Mouse (Mus musculus): ENCODE data around the gene Spindoc.
A peak's percentile ranks its signal among the peaks of the same experiment; 100 is the strongest.

Gene Spindoc

DNA sequence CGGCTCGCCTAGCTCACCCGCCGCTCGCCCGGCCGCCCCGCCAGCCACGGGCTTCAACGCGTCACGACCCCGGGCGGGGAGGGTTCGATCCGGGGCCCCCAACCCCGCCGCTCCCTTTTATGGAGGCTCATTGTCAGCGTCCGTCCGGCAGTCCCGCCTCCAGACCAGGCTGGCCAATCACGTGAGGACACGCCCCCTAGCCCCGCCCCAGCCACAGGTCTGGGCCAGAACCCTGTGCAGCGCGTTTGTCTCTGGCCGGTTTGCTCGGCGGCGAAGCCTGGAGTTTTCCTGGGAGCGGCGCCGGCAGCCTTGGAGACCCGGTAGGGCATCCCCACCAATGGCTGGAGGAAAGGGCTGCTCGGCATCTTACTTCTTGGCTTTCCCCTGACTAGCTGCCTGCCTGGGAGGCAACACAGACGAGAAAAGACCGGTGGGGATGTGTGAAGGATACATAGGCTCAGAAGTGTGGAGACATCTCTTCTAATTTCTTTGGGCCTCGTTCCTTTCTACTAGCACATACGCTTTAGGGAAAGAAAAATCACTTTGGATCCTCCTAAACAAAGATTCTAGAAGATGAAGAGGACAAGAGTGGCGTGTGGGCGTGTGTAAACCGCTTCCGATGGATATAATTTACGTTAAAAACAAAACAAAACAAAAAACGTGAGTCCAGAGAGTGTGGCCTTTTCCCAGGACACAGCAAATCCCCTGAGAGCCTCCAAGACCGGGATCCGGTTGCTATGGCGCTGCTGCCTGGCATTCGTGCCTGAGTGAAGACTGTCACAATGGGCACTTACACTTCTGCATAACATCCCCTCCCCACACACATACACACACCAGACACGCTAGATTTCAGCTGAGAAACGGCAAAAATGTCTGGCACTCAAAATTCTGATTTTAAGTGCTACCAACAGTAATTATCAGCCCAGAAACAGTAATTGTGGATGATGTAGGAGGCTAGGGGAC is at the start of gene Spindoc:
Gene Spindoc (minus strand): TSS at position 92 of the 963 bp plus-strand sequence.
- DNase-seq (ENCODE audit: low spot score in 2 of 2): peak; percentile 95 to 99

DNA sequence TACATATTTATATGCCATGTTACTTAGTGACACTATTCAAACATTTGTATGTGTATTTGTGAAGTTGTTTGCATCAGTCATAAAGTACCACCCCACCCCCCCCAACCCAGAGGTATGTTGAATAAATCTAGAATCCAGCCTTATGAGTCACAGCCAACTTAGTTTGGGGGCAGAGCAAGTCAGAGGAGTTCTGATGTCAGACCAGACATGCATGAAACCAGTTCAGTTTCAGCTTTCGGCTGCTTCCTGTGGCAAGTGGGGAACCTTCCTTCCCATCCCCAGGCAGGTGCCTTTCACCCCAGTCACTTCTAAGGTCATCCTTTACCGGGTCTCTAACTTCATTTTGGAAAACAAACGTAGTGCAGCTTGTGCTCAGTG is 42.6 kb upstream of the Spindoc start:
- DNase-seq (ENCODE audit: low spot score in 2 of 2): no peak

DNA sequence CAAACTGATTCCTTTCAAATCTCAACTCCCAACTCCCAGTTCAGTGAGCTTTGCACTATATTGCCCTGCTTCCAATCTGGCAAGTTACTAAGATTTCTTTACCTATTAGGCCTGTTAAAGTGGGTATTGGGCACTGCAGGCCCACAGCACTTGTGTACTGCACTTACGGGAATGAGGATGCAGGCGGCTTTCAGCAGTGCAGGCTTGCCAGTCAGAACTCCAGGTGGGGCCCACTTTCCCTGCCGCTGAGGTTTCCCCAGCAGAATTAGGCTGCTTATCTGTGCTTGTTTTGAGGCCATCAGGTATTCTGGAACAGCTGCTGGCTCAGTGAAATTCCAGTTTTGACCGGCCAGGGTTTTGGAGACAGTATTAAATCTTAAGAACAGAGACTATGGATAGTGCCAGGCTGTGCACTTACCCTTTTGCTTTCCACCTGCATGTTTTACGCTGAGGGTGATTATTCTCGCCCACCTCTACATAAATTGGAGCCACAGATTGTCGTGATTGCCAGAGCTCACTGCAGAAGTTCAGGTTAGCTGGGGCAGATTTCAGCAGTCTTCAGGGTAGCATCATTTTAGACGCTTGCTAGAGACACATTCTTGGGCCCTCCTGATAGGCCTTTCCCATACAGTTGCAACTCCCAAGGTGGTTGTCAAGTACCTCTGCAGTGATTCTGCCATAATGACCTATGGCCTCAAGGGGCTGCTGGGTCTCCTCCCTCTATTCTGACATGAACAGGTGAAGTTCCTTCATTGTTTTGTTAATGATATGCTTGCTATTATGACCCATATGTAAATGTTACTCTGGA is 42.0 kb upstream of the Spindoc start:
- no peak for DNase-seq (ENCODE audit: low spot score in 2 of 2)

DNA sequence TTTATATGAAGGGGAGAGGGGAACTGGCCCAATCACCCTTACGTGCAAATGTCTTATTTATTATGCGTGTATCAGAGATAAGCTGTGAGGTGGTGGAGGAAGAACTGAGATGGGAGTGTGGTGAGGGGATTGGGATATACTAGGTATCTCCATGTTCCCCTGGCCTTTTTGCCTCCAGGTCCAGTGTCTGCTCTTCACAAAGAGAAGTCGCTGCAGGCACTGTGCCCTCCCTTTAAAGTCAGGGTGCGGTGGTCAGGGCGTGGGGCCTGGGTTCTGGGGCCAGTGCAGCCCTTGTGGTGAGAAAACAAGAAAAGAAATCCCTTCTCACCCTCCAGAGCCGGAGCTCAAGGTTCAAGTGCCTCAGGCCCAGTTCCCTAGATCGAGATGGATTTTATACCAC is 41.3 kb upstream of the Spindoc start:
- DNase-seq (ENCODE audit: low spot score in 2 of 2): no peak

DNA sequence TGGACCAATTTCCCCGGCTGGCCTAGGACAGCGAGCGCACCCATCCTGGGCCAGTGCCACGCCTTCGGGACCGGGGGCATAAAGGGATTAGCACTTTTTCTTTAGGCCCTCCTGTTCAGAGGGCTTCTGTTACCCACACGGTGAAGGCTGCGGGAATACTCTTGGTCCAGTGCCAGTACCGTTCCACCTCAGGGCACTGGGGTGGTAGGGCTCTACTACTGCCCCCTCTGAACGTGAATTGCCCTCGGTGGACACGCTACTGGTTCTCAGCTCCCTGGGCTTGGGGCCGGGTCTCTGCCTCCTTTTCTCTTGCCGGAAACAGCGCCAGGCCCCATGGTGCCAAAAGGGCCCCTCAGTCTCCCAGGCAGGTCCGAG is 40.8 kb upstream of the Spindoc start:
- DNase-seq (ENCODE audit: low spot score in 2 of 2): peak in 1 of 2 experiments; percentile 23

DNA sequence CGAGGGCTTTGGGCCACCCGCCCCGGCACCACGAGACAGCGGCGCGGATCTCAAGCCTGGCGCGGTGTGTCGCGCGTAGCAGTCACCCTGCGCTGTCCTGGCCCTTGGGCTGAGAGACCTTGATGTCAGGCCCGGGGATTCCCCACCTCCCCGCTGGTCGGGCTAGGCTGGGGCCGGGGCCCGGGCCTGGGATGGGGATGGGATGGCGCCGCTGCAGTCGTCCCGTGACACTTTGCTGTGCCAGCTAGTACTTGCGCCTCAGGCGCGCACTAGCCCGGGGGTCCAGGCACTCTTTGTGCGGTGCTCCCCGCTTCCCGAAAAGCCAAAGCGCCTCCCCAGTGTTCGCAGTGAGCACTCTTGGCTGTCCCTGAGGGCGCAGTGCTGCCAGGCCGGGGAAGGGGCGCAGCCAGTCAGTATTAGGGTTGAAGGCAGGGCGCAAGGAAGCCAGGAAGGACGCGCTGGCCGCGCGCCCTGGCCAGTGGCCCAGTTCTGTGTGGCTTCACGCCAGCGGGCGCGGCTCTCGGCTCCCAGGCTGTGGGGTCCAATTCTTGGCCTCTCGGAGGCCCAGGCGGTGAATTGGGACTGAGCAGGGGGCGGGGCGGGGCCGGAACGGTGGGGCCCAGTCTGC is 40.3 kb upstream of the Spindoc start:
- DNase-seq (ENCODE audit: low spot score in 2 of 2): peak; percentile 71 to 81

DNA sequence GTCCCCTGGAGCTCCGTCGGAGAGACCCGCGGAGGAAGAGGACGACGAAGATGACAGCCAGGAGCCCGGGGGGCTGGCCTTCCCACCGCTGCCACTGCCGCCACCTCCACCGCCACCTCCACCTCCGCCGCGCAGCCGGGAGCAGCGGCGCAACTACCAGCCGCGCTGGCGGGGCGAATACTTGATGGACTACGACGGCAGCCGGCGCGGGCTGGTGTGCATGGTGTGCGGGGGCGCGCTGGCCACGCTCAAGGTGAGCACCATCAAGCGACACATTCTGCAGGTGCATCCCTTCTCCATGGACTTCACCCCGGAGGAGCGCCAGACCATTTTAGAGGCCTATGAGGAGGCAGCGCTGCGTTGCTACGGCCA is 39.8 kb upstream of the Spindoc start:
- DNase-seq (ENCODE audit: low spot score in 2 of 2): no peak

DNA sequence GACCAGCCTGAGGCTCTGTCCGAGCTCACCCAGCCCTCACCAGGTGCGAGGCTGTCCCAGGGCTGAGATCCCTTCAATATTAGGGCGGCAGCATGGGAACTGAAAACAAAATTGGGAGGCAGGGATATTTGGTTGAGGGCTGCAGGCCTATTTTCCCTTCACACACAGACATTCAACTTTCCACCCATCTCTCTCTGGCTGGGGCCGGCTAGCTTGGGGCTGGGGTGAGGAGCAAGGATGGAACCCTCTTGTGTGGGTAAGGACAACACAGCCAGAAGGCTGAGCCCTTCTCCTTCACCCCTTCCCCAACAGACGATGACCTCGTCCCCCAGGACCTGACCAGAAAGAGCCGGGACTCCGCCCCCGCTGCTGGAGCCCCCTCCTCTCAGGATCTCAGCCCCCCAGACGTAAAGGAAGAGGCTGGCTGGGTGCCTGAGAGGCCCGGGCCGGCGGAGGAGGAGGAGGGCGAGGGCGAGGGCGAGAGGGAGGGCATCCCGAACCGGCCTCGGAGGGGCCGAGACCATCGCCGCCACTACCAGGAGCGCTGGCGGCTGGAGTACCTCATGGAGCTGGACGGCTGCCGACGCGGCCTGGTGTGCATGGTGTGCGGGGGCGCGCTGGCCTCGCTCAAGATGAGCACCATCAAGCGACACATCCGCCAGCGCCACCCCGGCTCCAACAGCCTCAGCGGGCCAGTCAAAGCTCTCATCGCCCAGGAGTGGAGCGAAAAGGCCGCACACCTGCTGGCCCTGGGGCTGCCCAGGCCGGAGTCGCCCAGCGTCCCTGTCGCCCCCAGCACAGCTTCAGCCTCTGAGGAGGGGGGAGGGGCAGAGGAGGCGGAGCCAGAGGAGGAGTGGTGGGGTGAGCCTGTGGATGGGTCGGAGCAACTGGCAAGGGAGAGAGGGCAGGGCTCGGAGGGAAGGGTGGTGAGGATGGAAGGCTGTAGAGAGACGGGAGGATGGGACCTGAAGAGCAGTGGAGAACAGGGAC is 39.1 kb upstream of the Spindoc start:
- DNase-seq (ENCODE audit: low spot score in 2 of 2): peak; percentile 47 to 59

DNA sequence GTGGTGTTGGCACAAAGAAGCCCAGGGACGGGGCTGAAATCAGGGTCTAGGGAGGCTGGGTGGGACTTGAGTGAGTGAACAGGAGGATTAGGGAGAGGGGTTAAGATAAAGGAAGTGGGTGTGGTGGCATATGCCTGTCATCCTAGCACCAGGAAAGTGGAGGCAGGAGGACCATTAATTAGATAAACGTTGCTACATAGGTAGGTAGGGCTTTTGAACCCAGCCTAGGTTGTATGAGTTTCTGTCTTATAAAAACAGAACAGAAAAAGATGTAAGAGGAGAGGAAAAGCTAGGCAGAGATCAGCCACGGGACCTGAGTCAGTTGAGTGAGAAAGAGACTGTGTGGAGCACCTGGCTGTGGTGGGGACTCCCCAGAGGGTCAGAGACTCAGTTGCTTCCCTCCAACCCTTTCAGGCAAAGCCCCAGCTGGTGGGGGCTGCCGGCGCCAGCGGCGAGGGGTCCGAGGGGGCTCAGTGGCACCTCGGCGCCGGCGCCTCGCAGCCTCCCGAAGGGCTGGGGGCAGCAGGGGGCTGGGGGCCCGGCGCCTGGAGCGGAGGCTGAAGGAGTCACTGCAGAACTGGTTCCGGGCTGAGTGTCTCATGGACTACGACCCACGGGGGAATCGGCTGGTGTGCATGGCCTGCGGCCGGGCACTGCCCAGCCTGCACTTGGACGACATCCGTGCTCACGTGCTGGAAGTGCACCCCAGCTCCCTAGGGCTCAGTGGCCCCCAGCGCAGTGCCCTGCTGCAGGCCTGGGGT is 38.2 kb upstream of the Spindoc start:
- DNase-seq (ENCODE audit: low spot score in 2 of 2): no peak

DNA sequence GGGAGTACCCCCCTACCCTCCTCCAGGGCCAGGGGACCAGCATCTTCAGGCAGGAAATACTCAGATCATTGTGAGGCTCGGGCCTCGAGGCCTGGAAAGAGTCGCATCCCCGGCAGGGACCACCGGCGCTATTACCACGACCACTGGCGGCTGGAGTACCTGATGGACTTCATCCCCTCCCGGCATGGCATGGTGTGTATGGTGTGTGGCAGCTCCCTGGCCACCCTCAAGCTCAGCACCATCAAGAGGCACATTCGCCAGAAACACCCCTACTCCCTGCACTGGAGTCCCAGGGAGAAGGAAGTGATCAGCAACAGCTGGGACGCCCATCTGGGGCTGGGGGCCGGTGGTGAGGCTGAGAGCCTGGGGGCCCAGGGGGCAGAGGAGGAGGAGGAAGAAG is 37.3 kb upstream of the Spindoc start:
- DNase-seq (ENCODE audit: low spot score in 2 of 2): peak in 1 of 2 experiments; percentile 7

DNA sequence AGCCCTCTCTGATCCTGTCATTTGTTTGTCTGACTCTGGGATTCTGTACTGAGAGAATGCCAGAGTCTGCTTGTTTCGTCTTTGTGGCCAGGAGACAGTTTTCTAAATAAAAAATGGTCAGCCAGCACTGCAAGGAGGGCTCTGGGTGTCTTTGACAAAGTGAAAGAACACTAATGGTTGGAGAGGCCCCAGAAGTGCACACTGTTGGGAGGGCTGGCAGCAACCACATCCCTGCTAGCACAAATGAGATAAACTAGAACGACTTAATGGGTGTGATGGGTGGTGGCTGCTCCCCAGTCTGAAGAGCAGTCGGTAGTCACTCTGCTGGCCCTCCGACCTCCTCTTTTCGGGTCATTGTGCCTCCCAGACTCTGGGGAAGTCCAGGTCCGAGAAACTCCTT is 36.3 kb upstream of the Spindoc start:
- DNase-seq (ENCODE audit: low spot score in 2 of 2): peak in 1 of 2 experiments; percentile 10

DNA sequence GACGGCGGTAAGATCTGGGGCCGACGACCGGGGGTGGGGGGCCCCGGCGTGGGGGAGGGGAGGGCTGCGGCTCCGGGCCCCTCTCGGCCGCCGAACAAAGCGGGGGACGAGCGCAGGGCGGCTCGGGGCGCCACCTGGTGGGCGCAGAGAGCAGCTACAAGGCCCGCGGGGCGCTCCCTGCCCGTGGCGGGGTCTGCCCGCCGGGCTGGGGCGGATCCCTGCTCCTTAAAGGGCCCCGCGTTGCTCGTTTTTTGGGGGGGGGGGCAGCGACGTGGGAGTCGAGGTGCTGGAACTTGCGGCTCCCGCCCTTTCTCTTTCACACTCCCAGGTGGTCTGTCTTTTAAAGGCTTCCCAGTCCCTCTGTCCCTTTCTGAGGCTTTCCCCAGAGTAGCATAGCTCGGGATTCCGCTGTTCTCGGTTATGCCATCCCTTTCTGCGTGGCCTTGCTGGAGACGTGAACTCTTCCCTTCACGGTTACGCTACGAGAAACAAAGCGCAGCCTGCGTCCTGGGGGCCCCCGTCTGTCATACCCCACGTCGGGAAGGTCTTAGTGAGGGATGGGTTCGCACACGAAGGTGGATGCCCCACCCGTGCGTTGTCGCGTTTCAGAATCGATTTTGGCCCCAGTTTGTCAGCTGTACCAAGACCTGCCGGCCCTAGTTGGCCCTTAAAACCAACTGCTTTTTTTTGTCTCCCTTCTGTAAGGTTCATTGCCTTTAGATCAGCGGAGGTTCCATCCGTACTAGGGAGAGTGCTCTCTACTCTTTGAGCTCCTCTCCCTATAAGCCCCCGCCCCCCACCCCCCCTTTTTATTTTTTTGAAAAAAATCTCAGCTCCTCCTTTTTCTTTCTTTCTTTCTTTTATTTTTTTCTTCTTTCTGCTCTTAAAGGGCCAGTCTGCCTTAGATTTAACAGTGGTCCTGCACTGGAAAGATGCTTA is 35.4 kb upstream of the Spindoc start:
- DNase-seq (ENCODE audit: low spot score in 2 of 2): peak; percentile 53 to 74

DNA sequence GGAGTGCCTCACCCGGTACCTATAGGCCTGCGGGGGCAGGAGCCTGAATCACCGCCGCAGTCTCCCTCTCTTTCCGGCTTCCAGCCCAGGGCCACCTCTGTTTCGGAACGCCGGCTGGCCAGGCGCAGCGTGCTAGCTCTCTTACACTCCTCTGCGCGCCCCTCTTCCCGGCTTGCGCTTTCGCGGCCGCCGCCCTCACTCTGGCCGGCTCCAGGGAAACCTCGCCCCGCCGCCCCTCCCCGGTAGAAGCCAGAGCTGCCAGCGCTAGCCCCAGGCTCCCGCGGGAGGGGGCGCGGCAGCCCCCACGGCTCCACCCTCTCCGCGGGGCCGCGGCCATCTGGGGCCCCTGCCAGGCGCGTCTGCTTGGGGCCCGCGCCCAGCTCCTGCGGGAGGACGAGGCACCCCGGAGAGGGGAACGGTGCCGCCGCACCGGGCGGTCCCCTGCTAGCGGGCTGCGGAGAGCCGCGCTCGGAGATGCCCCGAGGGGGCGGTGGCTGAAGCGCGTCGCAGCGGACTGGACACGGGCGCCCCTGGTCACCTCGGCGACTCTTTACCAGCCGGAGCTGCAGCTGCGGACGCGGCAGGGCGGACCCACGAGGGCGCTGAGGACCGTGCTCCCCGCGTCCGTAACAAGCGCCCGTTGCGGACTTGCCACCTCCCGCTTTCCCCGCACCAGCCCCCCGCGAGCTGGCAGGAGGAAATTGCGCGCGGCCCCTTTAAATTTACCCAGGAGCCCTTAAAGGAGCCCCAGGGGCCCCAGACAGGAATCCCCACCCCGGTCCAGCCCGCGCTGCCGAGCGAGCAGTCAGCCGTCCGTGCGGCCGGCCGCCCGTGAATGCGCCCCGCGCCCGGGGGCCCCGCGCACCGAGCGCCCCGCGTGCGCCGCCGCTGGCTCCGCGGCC is 34.3 kb upstream of the Spindoc start, which contains the start of gene 2700081O15Rik:
Gene 2700081O15Rik (plus strand): TSS at position 792 of the 902 bp plus-strand sequence.
- peak; percentile 43 to 69 for DNase-seq (ENCODE audit: low spot score in 2 of 2)

DNA sequence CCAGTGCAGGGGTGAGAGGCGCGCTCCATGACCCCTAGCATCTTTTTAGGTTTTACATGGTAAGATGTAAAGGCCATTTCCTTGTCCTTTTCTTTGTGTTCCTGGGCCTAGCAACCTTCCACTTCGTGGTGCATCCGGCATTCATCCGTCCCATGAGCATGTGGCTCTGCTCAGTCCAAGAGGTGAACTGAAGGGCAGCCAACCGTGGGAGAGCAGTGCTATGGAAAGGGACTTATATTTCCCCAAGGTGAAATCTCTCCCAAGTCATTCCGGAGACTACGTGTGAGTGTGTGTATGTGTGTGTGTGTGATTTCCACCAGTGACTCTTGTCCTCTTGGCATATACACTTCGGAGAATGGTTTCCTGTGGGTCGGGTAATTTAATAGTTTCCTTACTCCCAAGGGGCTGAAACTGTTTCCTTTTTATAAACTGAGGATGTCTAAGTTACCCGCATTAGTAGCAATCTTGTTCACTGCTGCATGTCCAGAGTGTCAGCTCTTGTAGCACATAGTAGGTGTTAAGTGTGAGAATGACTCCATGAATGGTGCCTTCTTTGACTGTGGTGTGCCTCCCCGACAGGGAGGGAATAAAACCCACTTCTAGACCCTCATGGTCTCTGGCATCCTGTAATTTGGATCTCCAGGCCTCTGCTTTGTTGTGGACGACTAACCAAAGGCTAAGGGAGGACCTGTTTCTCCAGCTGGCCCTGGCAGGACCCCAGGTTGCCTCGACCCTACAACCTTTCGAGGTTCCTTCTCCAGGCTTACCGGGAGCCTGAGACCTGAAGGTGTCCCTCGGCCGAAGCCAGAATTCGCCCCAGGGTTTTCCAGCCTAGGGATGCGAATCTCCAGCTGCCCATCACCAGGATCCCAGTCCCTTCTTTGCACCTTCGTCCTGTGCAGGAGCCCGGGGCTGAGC is 33.4 kb upstream of the Spindoc start:
- no peak for DNase-seq (ENCODE audit: low spot score in 2 of 2)

DNA sequence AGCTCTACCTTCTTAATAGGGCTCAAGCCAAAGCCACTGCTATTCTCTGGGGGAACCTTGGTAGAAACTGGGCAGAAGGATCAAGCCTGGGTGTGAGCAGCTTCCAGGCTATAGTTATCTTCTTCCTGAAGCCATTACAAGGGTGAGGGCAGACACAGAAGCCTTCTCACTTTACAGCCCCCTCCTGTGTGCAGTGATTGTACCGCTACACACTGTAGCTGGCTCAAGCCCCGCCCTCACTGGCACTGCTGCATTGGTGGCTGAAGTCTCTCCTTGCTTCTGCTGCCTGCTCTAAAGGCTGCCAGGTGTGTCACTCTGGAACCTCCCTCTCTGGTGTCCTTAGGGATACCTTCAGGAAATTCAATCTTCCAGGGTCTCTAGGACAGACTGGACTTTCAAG is 29.6 kb upstream of the Spindoc start:
- DNase-seq (ENCODE audit: low spot score in 2 of 2): no peak

DNA sequence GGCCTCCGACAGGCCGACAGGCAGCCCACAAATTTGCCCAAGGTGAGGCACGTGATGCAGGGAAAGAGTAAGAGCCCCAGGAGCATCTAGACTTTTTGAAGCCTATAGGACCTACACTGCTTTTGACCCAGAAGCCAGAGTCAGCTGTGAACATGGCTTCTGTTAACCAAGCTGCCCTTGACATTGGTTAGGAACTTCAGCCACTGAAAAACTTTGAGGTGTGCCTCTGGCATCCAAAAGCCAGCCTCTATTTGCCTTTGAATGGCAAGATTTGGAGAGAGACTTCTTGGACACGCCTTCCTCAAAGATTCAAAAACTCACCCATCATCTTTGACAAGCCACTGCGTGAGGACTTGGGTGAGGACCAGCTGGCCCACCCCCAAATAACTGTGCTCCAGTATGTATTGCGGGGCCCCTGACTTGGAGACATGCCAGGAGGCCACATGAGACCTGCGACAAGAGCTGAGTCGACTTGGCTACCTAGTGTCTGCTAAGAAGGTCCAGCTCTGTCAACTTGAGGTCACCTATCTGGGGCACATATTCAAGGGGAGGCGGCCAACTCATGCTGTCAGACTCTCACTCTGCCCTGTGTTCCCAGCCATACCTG is 21.9 kb upstream of the Spindoc start:
- DNase-seq (ENCODE audit: low spot score in 2 of 2): no peak

DNA sequence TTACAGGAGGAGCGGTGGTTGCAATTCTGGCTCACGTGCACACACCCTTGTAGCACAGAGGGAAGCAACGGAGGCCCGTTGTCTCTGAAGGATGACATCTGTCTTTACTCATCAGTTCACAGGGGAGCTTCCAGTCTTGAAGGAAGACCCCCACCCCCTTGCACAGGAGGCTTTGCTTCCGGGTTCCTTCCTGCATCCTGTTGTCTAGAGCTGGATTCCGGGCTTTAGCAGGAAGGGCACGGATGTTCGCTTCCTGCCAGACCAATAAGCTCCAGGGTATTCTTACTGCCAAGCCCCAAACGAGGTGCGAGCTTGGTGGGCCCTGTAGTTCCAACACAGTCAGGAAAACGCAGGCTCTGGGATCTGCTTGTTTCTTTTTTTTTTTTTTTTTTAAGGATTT is 17.8 kb upstream of the Spindoc start:
- DNase-seq (ENCODE audit: low spot score in 2 of 2): no peak
